Mouse (Mus musculus): ENCODE results near the gene Adm.

GRCm38 (mm10) chr7:110648455-110649085, 21.1 kb downstream of the Adm start:
- no peak for TF ChIP-seq POLR2A (IDR thresholded peaks at IDR 0.05; ENCODE audit: insufficient read depth, low read depth, low read length)
- TF ChIP-seq CTCF (IDR thresholded peaks at IDR 0.05; ENCODE audit: insufficient read depth, low read depth, low read length) = no peak
